Mouse (Mus musculus) hindbrain, postnatal 0 days (tissue): ENCODE results near the gene Cnr2. TPM values are rescaled to one million over a fixed set of nuclear protein-coding genes. Genes with fewer than 3 reads are reported as not detected.

Experiments
- ATAC-seq: fragments of 200-750 bp; cut with Nextera tagmentation; 2 replicates; pipeline ENCODE4 v1.8.0; 2017; ENCODE audit warnings: mild to moderate bottlenecking, moderate TSS enrichment, moderate library complexity
- DNase-seq: peaks from one replicate; pipeline ENCODE4 v3.0.0-alpha.2; 2015; ENCODE audit warnings: low spot score
- H3K27ac ChIP-seq: fragments of 300-500 bp; sonication (generic); 2 replicates; pipeline ENCODE4 v1.5.1; 2014; ENCODE audit warnings: mild to moderate bottlenecking
- H3K27me3 ChIP-seq: fragments of 300-500 bp; sonication (generic); 2 replicates; pipeline ENCODE4 v1.6.1; 2014; ENCODE audit warnings: low read length, mixed read lengths; ENCODE audit not compliant: insufficient read depth
- H3K36me3 ChIP-seq: fragments of 300-500 bp; sonication (generic); 2 replicates; pipeline ENCODE4 v1.6.1; 2014; ENCODE audit warnings: low read length, mixed read lengths; ENCODE audit not compliant: insufficient read depth
- H3K4me1 ChIP-seq: fragments of 300-500 bp; sonication (generic); 2 replicates; pipeline ENCODE4 v1.6.1; 2014; ENCODE audit warnings: antibody characterized with exemption, low read length, mixed read lengths; ENCODE audit not compliant: insufficient read depth
- H3K4me2 ChIP-seq: fragments of 300-500 bp; sonication (generic); 2 replicates; pipeline ENCODE4 v1.6.1; 2014; ENCODE audit warnings: low read depth, mild to moderate bottlenecking, low read length, moderate library complexity, mixed read lengths
- H3K4me3 ChIP-seq: fragments of 300-500 bp; sonication (generic); 2 replicates; pipeline ENCODE4 v1.5.1; 2014; ENCODE audit warnings: low read length
- H3K9ac ChIP-seq: fragments of 300-500 bp; sonication (generic); replicated peaks from 2 replicates; pipeline ENCODE4 v1.6.1; 2014; ENCODE audit warnings: mild to moderate bottlenecking, low read length, moderate library complexity, mixed read lengths
- H3K9me3 ChIP-seq: fragments of 300-500 bp; sonication (generic); 2 replicates; pipeline ENCODE4 v1.6.1; 2016; ENCODE audit warnings: low read length, mixed read lengths
- CTCF ChIP-seq: IDR thresholded peaks from 2 replicates; pipeline ENCODE4 v1.5.1; 2016; ENCODE audit warnings: antibody characterized with exemption, control low read depth, low read depth
- WGBS: fragments of 180-500 bp; shearing (Covaris S2); extraction: QIAGEN DNeasy Blood & Tissue Kit; methylation state at CpG from one replicate; pipeline ENCODE4 v1.1.7; 2014; 5-methylcytosine and 5-hydroxymethylcytosine counted together
- polyA plus RNA-seq: library from polyadenylated mRNA; unstranded; fragments of >200 nt; fragmentation: Nextera tagmentation; extraction: Ambion mirVana; gene quantifications from 2 replicates; pipeline ENCODE4 v1.2.1, GENCODE M21; 2015
- total RNA-seq: library from RNA; depleted of rRNA; stranded (reverse); fragments of >200 nt; gene quantifications from 2 replicates; pipeline ENCODE4 v1.2.3, GENCODE M21; 2014

Cnr2 gene
- total and polyA plus RNA-seq, 2 experiments from 2014 or later, result 0.04 to 0.58 TPM

GRCm38 (mm10) chr4:135872015-135872414 is 23.2 kb upstream of the Cnr2 start:
- 36% methylated on average over 3 of the region's 3 CpGs for WGBS
- Histone ChIP-seq H3K9me3 (no peaks in the 10 kb centered on the region), H3K27ac (peak overlapping the region; percentile 100; the same call in 1 of the 2 replicates), H3K4me3 (peak overlapping the region; percentile 89), H3K9ac (peak overlapping the region; percentile 28; the same call in 1 of the 2 replicates), H3K4me1 (peaks cover 31% of the 10 kb centered on the region), H3K27me3 (no peaks in the 10 kb centered on the region), H3K36me3 (no peaks in the 10 kb centered on the region), H3K4me2 (peak overlapping the region; percentile 85)
- ATAC-seq, result no peak
- no peak for TF ChIP-seq CTCF
- DNase-seq, result no peak

GRCm38 (mm10) chr4:135872589-135873391 is 22.4 kb upstream of the Cnr2 start:
- peaks cover 32% of the 10 kb centered on the region for H3K4me1 ChIP-seq
- TF ChIP-seq CTCF, result no peak
- no peak for ATAC-seq
- no peaks in the 10 kb centered on the region for H3K36me3 ChIP-seq
- H3K27me3 ChIP-seq, result no peaks in the 10 kb centered on the region
- H3K9me3 ChIP-seq, result no peaks in the 10 kb centered on the region
- WGBS, result 5% methylated on average over 17 of the region's 17 CpGs
- peak overlapping the region; percentile 85 for H3K4me2 ChIP-seq
- H3K4me3 ChIP-seq, result peak overlapping the region; percentile 89
- peak overlapping the region; percentile 96 for H3K9ac ChIP-seq
- DNase-seq, result peak; percentile 28
- H3K27ac ChIP-seq, result peak overlapping the region; percentile 100

GRCm38 (mm10) chr4:135873526-135874202 is 21.5 kb upstream of the Cnr2 start, which contains the start of gene Pnrc2:
Gene Pnrc2, minus strand, starts transcription at chr4:135873850.
- H3K4me3 ChIP-seq, result peak within 1 kb of the TSS; percentile 89
- ATAC-seq (peak; percentile 98), DNase-seq (peak; percentile 97)
- WGBS, result under 1% methylated on average over 57 of the region's 60 CpGs
- H3K9me3 ChIP-seq, result no peaks in the 10 kb centered on the region
- no peak; the same call in 1 of the 2 replicates for TF ChIP-seq CTCF
- peak within 1 kb of the TSS; percentile 100 for H3K27ac ChIP-seq
- peaks cover 32% of the 10 kb centered on the region for H3K4me1 ChIP-seq
- H3K9ac ChIP-seq, result peak within 1 kb of the TSS; percentile 96
- H3K27me3 ChIP-seq, result no peaks in the 10 kb centered on the region
- no peaks in the 10 kb centered on the region for H3K36me3 ChIP-seq
- H3K4me2 ChIP-seq, result peak within 1 kb of the TSS; percentile 85

GRCm38 (mm10) chr4:135874564-135875535 is 20.3 kb upstream of the Cnr2 start:
- TF ChIP-seq CTCF, result no peak
- Histone ChIP-seq H3K4me2 (peak overlapping the region; percentile 85; the same call in 1 of the 2 replicates), H3K9ac (no peak overlapping the region), H3K36me3 (no peaks in the 10 kb centered on the region), H3K27ac (peak overlapping the region; percentile 100), H3K9me3 (no peaks in the 10 kb centered on the region), H3K4me1 (peaks cover 32% of the 10 kb centered on the region), H3K4me3 (no peak overlapping the region), H3K27me3 (no peaks in the 10 kb centered on the region)
- DNase-seq (no peak), ATAC-seq (no peak)
- 70% methylated on average over 10 of the region's 10 CpGs for WGBS

GRCm38 (mm10) chr4:135875546-135875945 is 19.6 kb upstream of the Cnr2 start:
- TF ChIP-seq CTCF, result no peak; the same call in 1 of the 2 replicates
- 20% methylated on average over 7 of the region's 7 CpGs for WGBS
- Histone ChIP-seq H3K9me3 (no peaks in the 10 kb centered on the region), H3K27ac (peak overlapping the region; percentile 60; the same call in 1 of the 2 replicates), H3K9ac (no peak overlapping the region), H3K27me3 (no peaks in the 10 kb centered on the region), H3K36me3 (no peaks in the 10 kb centered on the region), H3K4me2 (no peak overlapping the region), H3K4me1 (peaks cover 29% of the 10 kb centered on the region), H3K4me3 (no peak overlapping the region)
- DNase-seq, result no peak
- ATAC-seq, result no peak
